ENCODE assay signal across 25 mouse cellular contexts in genomic region chr7:135477256-135477655, GRCm38 (mm10). TPM values are rescaled to one million over a fixed set of nuclear protein-coding genes. Genes with fewer than 3 reads are reported as not detected.
"Had no signal": no experiment of that assay in that cellular context is flagged by ENCODE, and none has a peak within 500 bp of the region (broad histone marks: within the 10 kb centered on the region; RNA-seq: fewer than 3 reads in every experiment).

No protein-coding gene starts in this region.

- ATAC-seq: midbrain, embryonic 13.5 days had no signal

- H3K36me3 ChIP-seq: kidney, embryonic 15.5 days; limb, embryonic 10.5 days; limb, embryonic 13.5 days; liver, embryonic 13.5 days; midbrain, embryonic 13.5 days had no signal

- H3K4me2 ChIP-seq: kidney, embryonic 15.5 days; limb, embryonic 13.5 days; liver, embryonic 13.5 days; midbrain, embryonic 13.5 days had no signal

- DNase-seq: kidney, postnatal 10 days; kidney, postnatal 36 days; liver; liver, embryonic 13.5 days; lung, adult 2 months; lung, postnatal 14 days; lung, postnatal 4 days; thymus, adult 18-20 months; thymus, postnatal 36 days had no signal

- H3K27ac ChIP-seq: kidney, embryonic 15.5 days; limb, embryonic 10.5 days; limb, embryonic 13.5 days; liver, embryonic 13.5 days; midbrain, embryonic 13.5 days had no signal

- H3K4me3 ChIP-seq: kidney, embryonic 15.5 days; limb, embryonic 10.5 days; limb, embryonic 13.5 days; liver, embryonic 13.5 days; midbrain, embryonic 13.5 days had no signal

- H3K9ac ChIP-seq: kidney, embryonic 15.5 days; limb, embryonic 13.5 days; liver, embryonic 13.5 days; midbrain, embryonic 13.5 days had no signal

- H3K4me1 ChIP-seq: liver, embryonic 13.5 days had no signal

- H3K9me3 ChIP-seq: kidney, embryonic 15.5 days; limb, embryonic 10.5 days; limb, embryonic 13.5 days; liver, embryonic 13.5 days; midbrain, embryonic 13.5 days had no signal

- H3K27me3 ChIP-seq: liver, embryonic 13.5 days had no signal

RNA-seq across cellular contexts. Expression of gene Clrn3, which starts 51.2 kb away (rescaled TPM):
- total RNA-seq: layer of hippocampus, adult 8-10 months; layer of hippocampus, postnatal 25 days; left cerebral cortex, adult 18-20 months; left cerebral cortex, postnatal 25 days; megakaryocyte progenitor cell, adult 5-6 weeks; midbrain, postnatal 0 days had no signal
- polyA plus RNA-seq: limb, embryonic 10.5 days; limb, embryonic 13.5 days; liver, embryonic 13.5 days; lung, adult 2 months; lung, embryonic 16.5 days; midbrain, embryonic 13.5 days; midbrain, postnatal 0 days; neural tube, embryonic 11.5 days; neural tube, embryonic 14.5 days; spleen, adult 2 months; testis, adult 2 months; urinary bladder, adult 2 months had no signal
